Mouse (Mus musculus): Measurements from ENCODE around the gene Gpr137b. TPM values are rescaled to one million over a fixed set of nuclear protein-coding genes. Genes with fewer than 3 reads are reported as not detected.

Gene Gpr137b
- total RNA-seq, 1 experiment from 2014 or later, result 6.3 TPM

Other genes starting within 250 kb of the Gpr137b start
- not detected in 2 replicates for gene Prl2c5, start 211.3 kb downstream of the Gpr137b start, total RNA-seq (2017)
- gene Nid1, start 43.5 kb upstream of the Gpr137b start, total RNA-seq (2017), result 0.45 TPM in 1 of 2 replicates, not detected in the other
- 38.0 and 82.2 TPM in 2 replicates for gene Lyst, start 196.4 kb upstream of the Gpr137b start, total RNA-seq (2017)

All from hematopoietic stem cell, adult 5-6 weeks (primary cell).